Mouse (Mus musculus) bone marrow macrophage, adult 2 months (primary cell): ENCODE measurements at regions not wholly inside any gene's neighbourhood (a gene's known extent, or its start where the extent isn't known, plus 50 kb on each side); places are given as distances from the start of the nearest gene placed in this dataset.

Experiments
- CTCF ChIP-seq: IDR thresholded peaks from 2 replicates; pipeline ENCODE4 v1.5.1; 2012; ENCODE audit warnings: low read depth, mild to moderate bottlenecking, low read length, moderate library complexity
- POLR2A ChIP-seq: IDR thresholded peaks from 2 replicates; pipeline ENCODE4 v1.6.1; 2012; ENCODE audit warnings: mild to moderate bottlenecking, low read depth, low read length, borderline replicate concordance

- TF ChIP-seq CTCF: no peak
- no peak for TF ChIP-seq POLR2A
Observed at GRCm38 (mm10) chr8:104027161-104027821, 74.1 kb upstream of the Cdh5 start.
